Mouse (Mus musculus) forebrain, embryonic 12.5 days (tissue): Measurements from ENCODE around the gene Abca7. TPM values are rescaled to one million over a fixed set of nuclear protein-coding genes. Genes with fewer than 3 reads are reported as not detected.

Experiments
- polyA plus RNA-seq: library from polyadenylated mRNA; unstranded; fragments of >200 nt; fragmentation: Nextera tagmentation; extraction: Ambion mirVana; gene quantifications from 2 replicates; pipeline ENCODE4 v1.2.1, GENCODE M21; 2016

The Abca7 gene
- polyA plus RNA-seq, 1 experiment from 2014 or later, result 5.8 TPM

Other genes with a start within 250 kb of the Abca7 start
- gene Polrmt, start 249.9 kb upstream of the Abca7 start, polyA plus RNA-seq, result 43.7 and 47.6 TPM in 2 replicates
- 0.47 and 0.68 TPM in 2 replicates for gene Fgf22, start 241.4 kb upstream of the Abca7 start, polyA plus RNA-seq
- gene Rnf126, start 229.5 kb upstream of the Abca7 start, polyA plus RNA-seq, result 96.8 and 103 TPM in 2 replicates
- 0.55 and 1.0 TPM in 2 replicates for gene Fstl3, start 219.2 kb upstream of the Abca7 start, polyA plus RNA-seq
- gene Prss57, start 205.5 kb upstream of the Abca7 start, polyA plus RNA-seq, result 0.09 TPM in 1 of 2 replicates, not detected in the other
- 184 and 194 TPM in 2 replicates for gene Palm, start 202.9 kb upstream of the Abca7 start, polyA plus RNA-seq
- 0.81 and 1.1 TPM in 2 replicates for gene Misp, start 175.5 kb upstream of the Abca7 start, polyA plus RNA-seq
- 223 TPM in 2 replicates for gene Ptbp1, start 142.1 kb upstream of the Abca7 start, polyA plus RNA-seq
- gene Prtn3, start 122.0 kb upstream of the Abca7 start, polyA plus RNA-seq, result 14.8 and 16.2 TPM in 2 replicates
- gene Plppr3, start 121.9 kb upstream of the Abca7 start, polyA plus RNA-seq, result 223 and 250 TPM in 2 replicates
- not detected in 2 replicates for gene Elane, start 110.2 kb upstream of the Abca7 start, polyA plus RNA-seq
- not detected in 2 replicates for gene Cfd, start 105.6 kb upstream of the Abca7 start, polyA plus RNA-seq
- gene Med16, start 87.6 kb upstream of the Abca7 start, polyA plus RNA-seq, result 59.9 and 62.3 TPM in 2 replicates
- gene Gm26602, start 85.6 kb upstream of the Abca7 start, polyA plus RNA-seq, result 35.1 and 53.2 TPM in 2 replicates
- 0.96 and 1.1 TPM in 2 replicates for gene Kiss1r, start 79.5 kb upstream of the Abca7 start, polyA plus RNA-seq
- gene R3hdm4, start 75.3 kb upstream of the Abca7 start, polyA plus RNA-seq, result 162 and 173 TPM in 2 replicates
- gene Arid3a, start 69.5 kb upstream of the Abca7 start, polyA plus RNA-seq, result 4.5 and 4.7 TPM in 2 replicates
- gene Wdr18, start 36.3 kb upstream of the Abca7 start, polyA plus RNA-seq, result 94.4 and 96.0 TPM in 2 replicates
- gene Grin3b, start 25.8 kb upstream of the Abca7 start, polyA plus RNA-seq, result 0.46 TPM in 2 replicates
- 14.7 and 19.2 TPM in 2 replicates for gene Tmem259, start 12.2 kb upstream of the Abca7 start, polyA plus RNA-seq
- gene Cnn2, start 7.9 kb upstream of the Abca7 start, polyA plus RNA-seq, result 85.5 and 115 TPM in 2 replicates
- 3.4 and 3.6 TPM in 2 replicates for gene Arhgap45, start 20.2 kb downstream of the Abca7 start, polyA plus RNA-seq
- gene Polr2e, start 43.3 kb downstream of the Abca7 start, polyA plus RNA-seq, result 183 and 184 TPM in 2 replicates
- 434 and 458 TPM in 2 replicates for gene Gpx4, start 50.7 kb downstream of the Abca7 start, polyA plus RNA-seq
- 14.8 and 16.4 TPM in 2 replicates for gene Sbno2, start 109.1 kb downstream of the Abca7 start, polyA plus RNA-seq
- gene Stk11, start 119.3 kb downstream of the Abca7 start, polyA plus RNA-seq, result 20.8 and 23.2 TPM in 2 replicates
- gene Atp5d, start 142.1 kb downstream of the Abca7 start, polyA plus RNA-seq, result 405 and 428 TPM in 2 replicates
- gene Cbarp, start 144.3 kb downstream of the Abca7 start, polyA plus RNA-seq, result 13.2 and 13.8 TPM in 2 replicates
- gene Midn, start 151.8 kb downstream of the Abca7 start, polyA plus RNA-seq, result 45.0 and 50.3 TPM in 2 replicates
- 224 and 240 TPM in 2 replicates for gene Cirbp, start 169.5 kb downstream of the Abca7 start, polyA plus RNA-seq
- gene 1600002K03Rik, start 176.4 kb downstream of the Abca7 start, polyA plus RNA-seq, result 11.1 and 11.6 TPM in 2 replicates
- 36.4 and 48.9 TPM in 2 replicates for gene Efna2, start 183.0 kb downstream of the Abca7 start, polyA plus RNA-seq
- gene Mum1, start 229.9 kb downstream of the Abca7 start, polyA plus RNA-seq, result 55.5 and 58.4 TPM in 2 replicates